Mouse (Mus musculus) embryonic facial prominence, embryonic 13.5 days (tissue): Measurements from ENCODE around the gene Dhrs7c. TPM values are rescaled to one million over a fixed set of nuclear protein-coding genes. Genes with fewer than 3 reads are reported as not detected.
A peak's percentile ranks its signal among the peaks of the same experiment; 100 is the strongest.

Experiments
- ATAC-seq: fragments of 200-750 bp; cut with Nextera tagmentation; 2 replicates; pipeline ENCODE4 v1.8.0; 2017; ENCODE audit warnings: low read depth; ENCODE audit not compliant: insufficient number of reproducible peaks, insufficient read depth, low FRiP score, low TSS enrichment
- H3K27ac ChIP-seq: fragments of 300-500 bp; sonication (generic); 2 replicates; pipeline ENCODE4 v1.5.1; 2015; ENCODE audit warnings: moderate library complexity, mild to moderate bottlenecking, inconsistent platforms
- H3K27me3 ChIP-seq: fragments of 300-500 bp; sonication (generic); 2 replicates; pipeline ENCODE4 v1.6.1; 2015; ENCODE audit warnings: mild to moderate bottlenecking, inconsistent platforms
- H3K36me3 ChIP-seq: fragments of 300-500 bp; sonication (generic); 2 replicates; pipeline ENCODE4 v1.6.1; 2015; ENCODE audit warnings: mild to moderate bottlenecking, inconsistent platforms
- H3K4me1 ChIP-seq: fragments of 300-500 bp; sonication (generic); 2 replicates; pipeline ENCODE4 v1.6.1; 2015; ENCODE audit warnings: inconsistent platforms
- H3K4me2 ChIP-seq: fragments of 300-500 bp; sonication (generic); 2 replicates; pipeline ENCODE4 v1.6.1; 2015; ENCODE audit warnings: moderate library complexity, mild to moderate bottlenecking, inconsistent platforms
- H3K4me3 ChIP-seq: fragments of 300-500 bp; sonication (generic); 2 replicates; pipeline ENCODE4 v1.5.1; 2015; ENCODE audit warnings: mild to moderate bottlenecking, inconsistent platforms
- H3K9ac ChIP-seq: fragments of 300-500 bp; sonication (generic); 2 replicates; pipeline ENCODE4 v1.6.1; 2015; ENCODE audit warnings: mild to moderate bottlenecking, inconsistent platforms
- H3K9me3 ChIP-seq: fragments of 300-500 bp; sonication (generic); 2 replicates; pipeline ENCODE4 v1.6.1; 2016; ENCODE audit warnings: inconsistent platforms
- WGBS: fragments of 180-500 bp; shearing (Covaris S2); methylation state at CpG from one replicate; pipeline ENCODE4 v1.1.7; 2015; ENCODE audit warnings: mixed read lengths; 5-methylcytosine and 5-hydroxymethylcytosine counted together
- polyA plus RNA-seq: library from polyadenylated mRNA; unstranded; fragments of >200 nt; fragmentation: Nextera tagmentation; extraction: Ambion mirVana; gene quantifications from 2 replicates; pipeline ENCODE4 v1.2.1, GENCODE M21; 2015

Gene Dhrs7c
- polyA plus RNA-seq: 0.33 and 0.49 TPM in 2 replicates

- WGBS: 68% methylated on average over 7 of the region's 7 CpGs
- no peak within 1 kb of the TSS for H3K27ac ChIP-seq
- no peaks in the 10 kb centered on the region for H3K27me3 ChIP-seq
- no peak within 1 kb of the TSS for H3K9ac ChIP-seq
- H3K4me1 ChIP-seq: peaks cover 7% of the 10 kb centered on the region; the same call in 1 of the 2 replicates
- H3K4me2 ChIP-seq: no peak within 1 kb of the TSS
- no peaks in the 10 kb centered on the region for H3K9me3 ChIP-seq
- no peak for ATAC-seq
- H3K36me3 ChIP-seq: no peaks in the 10 kb centered on the region
- H3K4me3 ChIP-seq: no peak within 1 kb of the TSS
Measured at GRCm38 (mm10) chr11:67797931-67798330, at the start of gene Dhrs7c. Gene Dhrs7c, plus strand, starts transcription at chr11:67798187.

GRCm38 (mm10) chr11:67756287-67756686 lies 41.7 kb upstream of the Dhrs7c start:
- H3K4me1 ChIP-seq: no peaks in the 10 kb centered on the region
- H3K9me3 ChIP-seq: no peaks in the 10 kb centered on the region
- no peak overlapping the region for H3K4me3 ChIP-seq
- no peaks in the 10 kb centered on the region for H3K36me3 ChIP-seq
- H3K27me3 ChIP-seq: no peaks in the 10 kb centered on the region
- ATAC-seq: no peak
- H3K4me2 ChIP-seq: no peak overlapping the region
- H3K9ac ChIP-seq: no peak overlapping the region
- H3K27ac ChIP-seq: no peak overlapping the region
- 93% methylated on average over 1 of the region's 1 CpGs for WGBS

GRCm38 (mm10) chr11:67757373-67758167 lies 40.4 kb upstream of the Dhrs7c start:
- WGBS: 68% methylated on average over 15 of the region's 15 CpGs
- H3K27ac ChIP-seq: no peak overlapping the region
- no peaks in the 10 kb centered on the region for H3K9me3 ChIP-seq
- no peak overlapping the region for H3K4me2 ChIP-seq
- H3K36me3 ChIP-seq: no peaks in the 10 kb centered on the region
- H3K9ac ChIP-seq: no peak overlapping the region
- no peaks in the 10 kb centered on the region for H3K27me3 ChIP-seq
- no peak for ATAC-seq
- no peaks in the 10 kb centered on the region for H3K4me1 ChIP-seq
- no peak overlapping the region for H3K4me3 ChIP-seq

- H3K27me3 ChIP-seq: no peaks in the 10 kb centered on the region
- H3K36me3 ChIP-seq: no peaks in the 10 kb centered on the region
- no peak within 1 kb of the TSS for H3K4me2 ChIP-seq
- no peak within 1 kb of the TSS for H3K4me3 ChIP-seq
- no peak within 1 kb of the TSS for H3K9ac ChIP-seq
- H3K4me1 ChIP-seq: no peaks in the 10 kb centered on the region
- no peak within 1 kb of the TSS for H3K27ac ChIP-seq
- no peak for ATAC-seq
- whole genome bisulfite sequencing: 81% methylated on average over 14 of the region's 14 CpGs
- no peaks in the 10 kb centered on the region for H3K9me3 ChIP-seq
Measured at GRCm38 (mm10) chr11:67771053-67771452, 26.9 kb upstream of the Dhrs7c start, which contains the start of gene Glp2r. Gene Glp2r, minus strand, starts transcription at chr11:67771153.

- WGBS: 84% methylated on average over 2 of the region's 2 CpGs
- Histone ChIP-seq H3K9ac (no peak overlapping the region), H3K9me3 (no peaks in the 10 kb centered on the region), H3K27me3 (no peaks in the 10 kb centered on the region), H3K36me3 (no peaks in the 10 kb centered on the region), H3K4me3 (no peak overlapping the region), H3K27ac (no peak overlapping the region), H3K4me2 (no peak overlapping the region), H3K4me1 (no peaks in the 10 kb centered on the region)
- no peak for ATAC-seq
Measured at GRCm38 (mm10) chr11:67771691-67772090, 26.3 kb upstream of the Dhrs7c start.

- WGBS: 24% methylated on average over 8 of the region's 8 CpGs
Measured at GRCm38 (mm10) chr11:67772577-67772976, 25.4 kb upstream of the Dhrs7c start.

GRCm38 (mm10) chr11:67774379-67774778 lies 23.6 kb upstream of the Dhrs7c start, which contains the start of gene Gsg1l2:
Gene Gsg1l2, plus strand, starts transcription at chr11:67774608.
- WGBS: 78% methylated on average over 12 of the region's 12 CpGs
- ATAC-seq: peak; percentile 64; the same call in 1 of the 2 replicates
- Histone ChIP-seq H3K4me2 (no peak within 1 kb of the TSS), H3K9ac (no peak within 1 kb of the TSS), H3K4me1 (no peaks in the 10 kb centered on the region), H3K27me3 (no peaks in the 10 kb centered on the region), H3K4me3 (no peak within 1 kb of the TSS), H3K36me3 (no peaks in the 10 kb centered on the region), H3K27ac (no peak within 1 kb of the TSS), H3K9me3 (no peaks in the 10 kb centered on the region)

More at GRCm38 (mm10) chr11:67772577-67772976, 25.4 kb upstream of the Dhrs7c start:
- Histone ChIP-seq H3K27ac (no peak overlapping the region), H3K9me3 (no peaks in the 10 kb centered on the region), H3K9ac (no peak overlapping the region), H3K4me2 (no peak overlapping the region), H3K27me3 (no peaks in the 10 kb centered on the region), H3K4me1 (no peaks in the 10 kb centered on the region), H3K4me3 (no peak overlapping the region), H3K36me3 (no peaks in the 10 kb centered on the region)
- ATAC-seq: no peak

GRCm38 (mm10) chr11:67790182-67790581 lies 7.8 kb upstream of the Dhrs7c start:
- Histone ChIP-seq H3K36me3 (no peaks in the 10 kb centered on the region), H3K27me3 (no peaks in the 10 kb centered on the region), H3K4me1 (no peaks in the 10 kb centered on the region), H3K9me3 (no peaks in the 10 kb centered on the region), H3K9ac (no peak overlapping the region), H3K4me2 (no peak overlapping the region), H3K4me3 (no peak overlapping the region), H3K27ac (no peak overlapping the region)
- 74% methylated on average over 11 of the region's 11 CpGs for WGBS
- ATAC-seq: no peak

- H3K4me1 ChIP-seq: peaks cover 7% of the 10 kb centered on the region; the same call in 1 of the 2 replicates
- no peak overlapping the region for H3K4me3 ChIP-seq
- H3K27ac ChIP-seq: no peak overlapping the region
- H3K27me3 ChIP-seq: no peaks in the 10 kb centered on the region
- ATAC-seq: no peak
- H3K36me3 ChIP-seq: no peaks in the 10 kb centered on the region
- H3K9ac ChIP-seq: no peak overlapping the region
- no peak overlapping the region for H3K4me2 ChIP-seq
- no peaks in the 10 kb centered on the region for H3K9me3 ChIP-seq
Measured at GRCm38 (mm10) chr11:67800130-67800723, 2.2 kb downstream of the Dhrs7c start.

- Histone ChIP-seq H3K27ac (no peak overlapping the region), H3K27me3 (no peaks in the 10 kb centered on the region), H3K4me1 (peaks cover 7% of the 10 kb centered on the region; the same call in 1 of the 2 replicates), H3K9ac (no peak overlapping the region), H3K4me3 (no peak overlapping the region), H3K9me3 (no peaks in the 10 kb centered on the region), H3K36me3 (no peaks in the 10 kb centered on the region), H3K4me2 (no peak overlapping the region)
- WGBS: 50% methylated on average over 8 of the region's 8 CpGs
- no peak for ATAC-seq
Measured at GRCm38 (mm10) chr11:67801169-67801568, 3.2 kb downstream of the Dhrs7c start.

- ATAC-seq: no peak
- Histone ChIP-seq H3K36me3 (no peaks in the 10 kb centered on the region), H3K27ac (no peak overlapping the region), H3K4me1 (peaks cover 7% of the 10 kb centered on the region; the same call in 1 of the 2 replicates), H3K27me3 (no peaks in the 10 kb centered on the region), H3K4me2 (no peak overlapping the region), H3K9ac (no peak overlapping the region), H3K9me3 (no peaks in the 10 kb centered on the region), H3K4me3 (no peak overlapping the region)
- WGBS: 87% methylated on average over 1 of the region's 1 CpGs
Measured at GRCm38 (mm10) chr11:67805538-67805937, 7.6 kb downstream of the Dhrs7c start.
